Mouse (Mus musculus) thymus, adult 2 months (tissue): ENCODE measurements around the gene Mri1. TPM values are rescaled to one million over a fixed set of nuclear protein-coding genes. Genes with fewer than 3 reads are reported as not detected.
A peak's percentile ranks its signal among the peaks of the same experiment; 100 is the strongest.

ENCODE experiments used
- DNase-seq: peaks from one replicate; pipeline ENCODE4 v3.0.0; 2021
- H3K27ac ChIP-seq: fragments of 200-500 bp; 2 replicates; pipeline ENCODE4 v1.5.1; 2012; ENCODE audit warnings: low read length, control low read depth; ENCODE audit not compliant: control insufficient read depth, insufficient read depth
- H3K27me3 ChIP-seq: fragments of 200-500 bp; 2 replicates; pipeline ENCODE4 v1.6.1; 2012; ENCODE audit warnings: mild to moderate bottlenecking, low read length, moderate library complexity, mixed read lengths; ENCODE audit not compliant: control insufficient read depth, insufficient read depth
- H3K36me3 ChIP-seq: fragments of 200-500 bp; 2 replicates; pipeline ENCODE4 v1.6.1; 2012; ENCODE audit warnings: mild to moderate bottlenecking, low read length, moderate library complexity; ENCODE audit not compliant: control insufficient read depth, insufficient read depth
- H3K4me1 ChIP-seq: fragments of 200-500 bp; replicated peaks from 2 replicates; pipeline ENCODE4 v1.6.1; 2012; ENCODE audit warnings: low read length; ENCODE audit not compliant: control insufficient read depth, insufficient read depth
- H3K4me3 ChIP-seq: fragments of 200-500 bp; 2 replicates; pipeline ENCODE4 v1.5.1; 2012; ENCODE audit warnings: mild to moderate bottlenecking, low read length, control low read depth, moderate library complexity; ENCODE audit not compliant: control insufficient read depth, insufficient read depth
- CTCF ChIP-seq: fragments of 200-500 bp; IDR thresholded peaks from 2 replicates; pipeline ENCODE4 v1.5.1; 2012; ENCODE audit warnings: mild to moderate bottlenecking, control low read depth, low read length, moderate library complexity, borderline replicate concordance; ENCODE audit not compliant: control insufficient read depth, poor library complexity, insufficient read depth; ENCODE audit errors: extremely low read depth
- POLR2A ChIP-seq: fragments of 200-500 bp; IDR thresholded peaks from 2 replicates; pipeline ENCODE4 v1.6.1; 2012; ENCODE audit warnings: mild to moderate bottlenecking, low read length, control low read depth, moderate library complexity; ENCODE audit not compliant: control insufficient read depth, poor library complexity, insufficient read depth; ENCODE audit errors: extremely low read depth
- WGBS: fragments of 180-500 bp; shearing (Covaris S2); methylation state at CpG from one replicate; pipeline ENCODE4 v1.1.7; 2018; 5-methylcytosine and 5-hydroxymethylcytosine counted together
- polyA plus RNA-seq: library from polyadenylated mRNA; depleted of rRNA; stranded (reverse); fragments of >200 nt; gene quantifications from 2 replicates; pipeline ENCODE4 v1.2.3, GENCODE M21; 2012

Mri1 gene
- polyA plus RNA-seq, 1 experiment, result 89.6 TPM

DNA sequence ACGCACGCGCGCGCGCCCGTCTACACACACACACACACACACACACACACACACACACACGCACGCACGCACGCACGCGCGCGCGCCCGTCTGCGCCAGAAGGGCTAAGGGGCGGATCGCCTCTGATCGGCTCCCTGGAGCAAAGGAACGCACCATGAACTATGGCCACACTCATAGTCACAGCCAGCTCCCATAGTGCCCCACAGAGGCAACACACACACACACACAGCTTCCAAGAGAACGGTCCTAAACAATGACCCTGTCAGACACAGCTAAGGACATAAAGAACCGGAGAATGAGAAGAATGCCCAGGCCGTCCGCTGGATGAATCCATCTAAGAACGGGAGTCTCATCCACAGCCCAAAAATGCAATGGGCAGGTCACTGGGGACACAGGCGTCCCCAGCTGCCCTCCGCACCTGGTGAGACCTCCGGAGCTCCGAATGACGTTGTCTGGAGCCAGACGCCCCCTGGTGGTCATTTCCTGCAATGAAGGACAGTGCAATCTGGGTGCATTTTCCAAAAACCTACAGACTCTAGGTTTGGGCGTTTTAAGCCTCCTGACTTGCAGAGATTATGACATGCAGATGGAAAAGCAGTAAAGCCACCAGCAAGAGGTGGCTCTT lies 46.8 kb downstream of the Mri1 start:
- H3K27me3 ChIP-seq, result no peaks in the 10 kb centered on the region
- H3K27ac ChIP-seq, result no peak overlapping the region
- peak; percentile 88 for DNase-seq
- peaks cover 33% of the 10 kb centered on the region for H3K4me1 ChIP-seq
- peaks cover 28% of the 10 kb centered on the region for H3K36me3 ChIP-seq
- WGBS, result 63% methylated on average over 34 of the region's 34 CpGs
- H3K4me3 ChIP-seq, result no peak overlapping the region
- TF ChIP-seq CTCF (peak; percentile 95), POLR2A (no peak)

DNA sequence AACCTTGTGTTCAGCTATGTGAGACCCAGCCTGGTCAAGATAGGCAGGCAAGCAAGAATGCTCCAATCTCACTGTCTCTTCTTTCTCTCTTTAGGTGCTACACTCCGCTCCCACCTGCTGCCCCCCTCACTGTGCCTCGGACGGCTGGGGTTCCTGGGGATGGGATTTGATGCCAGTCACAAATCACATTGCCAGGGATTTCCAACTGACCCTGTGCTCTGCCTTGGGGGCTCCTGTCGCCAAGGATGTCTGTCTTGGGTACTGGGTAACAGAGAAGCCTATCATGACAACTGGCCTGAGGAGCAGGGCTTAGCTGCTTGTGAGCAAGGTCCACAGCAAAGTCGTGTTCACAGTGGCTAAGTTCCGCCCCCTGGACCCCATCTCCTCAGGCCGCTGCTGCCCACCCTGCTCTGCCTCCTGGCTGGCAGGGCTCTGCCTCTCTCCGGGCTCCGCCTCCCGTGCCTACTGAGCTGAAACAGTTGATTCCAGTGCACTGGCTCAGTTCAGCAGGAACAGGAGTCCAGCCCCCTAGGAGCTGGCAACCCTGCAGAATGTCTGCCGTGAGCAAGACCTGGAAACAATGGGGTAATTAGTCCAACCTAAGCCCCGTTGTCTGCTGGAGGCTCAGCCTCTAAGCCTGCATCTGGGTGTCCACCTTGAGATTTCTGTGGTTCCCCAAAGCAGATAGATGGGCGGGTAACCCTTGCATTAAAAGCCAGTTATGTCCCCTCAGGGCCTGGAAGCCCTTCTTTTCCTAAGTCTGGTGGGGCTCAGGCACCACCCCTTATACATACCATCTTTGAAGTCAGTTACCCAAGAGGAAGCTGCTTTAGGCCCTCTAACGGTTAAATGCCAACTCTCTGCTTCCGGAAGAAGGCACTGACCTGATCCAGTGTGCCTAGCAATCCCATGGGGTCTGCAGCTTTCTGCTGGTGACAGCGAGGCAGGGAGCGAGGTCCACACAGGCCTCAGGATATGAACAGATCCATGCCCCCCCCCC lies 48.4 kb downstream of the Mri1 start:
- Histone ChIP-seq H3K4me3 (peak overlapping the region; percentile 4), H3K27me3 (no peaks in the 10 kb centered on the region), H3K36me3 (peaks cover 22% of the 10 kb centered on the region), H3K27ac (peak overlapping the region; percentile 91), H3K4me1 (peaks cover 39% of the 10 kb centered on the region)
- 34% methylated on average over 17 of the region's 17 CpGs for WGBS
- DNase-seq, result peak; percentile 52
- TF ChIP-seq POLR2A, result no peak
- no peak for TF ChIP-seq CTCF

DNA sequence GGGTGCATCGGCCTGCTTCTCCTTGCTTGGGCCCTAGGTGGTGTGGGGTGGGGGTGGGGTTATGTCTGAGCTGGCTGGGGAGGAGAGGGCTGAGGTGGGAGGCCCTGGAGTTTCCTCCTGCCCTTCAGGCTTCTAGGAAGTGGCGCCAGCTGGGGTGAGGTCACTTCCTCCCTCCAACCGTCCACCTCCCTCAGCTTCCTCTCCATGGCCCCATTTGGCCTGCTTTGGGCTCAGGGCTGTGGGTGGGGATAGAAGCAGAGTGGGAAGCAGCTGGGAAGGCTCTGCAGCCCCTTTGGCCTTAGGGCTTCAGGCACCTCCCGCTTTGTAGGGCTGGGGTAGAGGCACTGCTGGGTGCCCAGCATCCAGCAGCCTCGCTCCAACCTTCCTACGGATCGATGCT lies 49.3 kb downstream of the Mri1 start:
- WGBS, result 14% methylated on average over 7 of the region's 7 CpGs
- TF ChIP-seq POLR2A (peak; percentile 42; the same call in 1 of the 2 replicates), CTCF (no peak)
- Histone ChIP-seq H3K27ac (peak overlapping the region; percentile 91), H3K27me3 (no peaks in the 10 kb centered on the region), H3K36me3 (peaks cover 15% of the 10 kb centered on the region; the same call in 1 of the 2 replicates), H3K4me3 (no peak overlapping the region), H3K4me1 (peaks cover 45% of the 10 kb centered on the region)
- DNase-seq, result peak; percentile 66

DNA sequence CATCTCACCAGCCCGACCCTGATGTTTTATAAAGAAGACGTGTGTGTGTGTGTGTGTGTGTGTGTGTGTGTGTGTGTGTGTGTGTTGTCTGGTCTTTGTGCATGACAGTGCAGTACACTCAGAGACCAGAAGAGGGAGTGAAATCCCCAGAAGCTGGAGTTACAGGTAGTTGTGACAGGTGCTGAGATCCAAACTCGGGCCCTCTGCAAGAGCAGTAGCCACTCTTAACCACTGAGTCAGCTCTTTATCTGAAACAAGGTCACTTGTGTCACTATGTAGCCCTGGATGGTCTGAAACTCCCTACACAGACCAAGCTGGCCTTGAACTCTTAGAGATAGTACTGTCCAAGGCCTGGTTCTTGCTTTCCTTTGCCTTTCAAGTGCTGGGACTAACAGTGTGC lies 50.5 kb downstream of the Mri1 start:
- peaks cover 6% of the 10 kb centered on the region; the same call in 1 of the 2 replicates for H3K36me3 ChIP-seq
- H3K27me3 ChIP-seq, result no peaks in the 10 kb centered on the region
- H3K4me3 ChIP-seq, result no peak overlapping the region
- no peak overlapping the region for H3K27ac ChIP-seq
- 98% methylated on average over 3 of the region's 3 CpGs for WGBS
- no peak for DNase-seq
- H3K4me1 ChIP-seq, result peaks cover 55% of the 10 kb centered on the region
- TF ChIP-seq POLR2A (no peak), CTCF (no peak)

DNA sequence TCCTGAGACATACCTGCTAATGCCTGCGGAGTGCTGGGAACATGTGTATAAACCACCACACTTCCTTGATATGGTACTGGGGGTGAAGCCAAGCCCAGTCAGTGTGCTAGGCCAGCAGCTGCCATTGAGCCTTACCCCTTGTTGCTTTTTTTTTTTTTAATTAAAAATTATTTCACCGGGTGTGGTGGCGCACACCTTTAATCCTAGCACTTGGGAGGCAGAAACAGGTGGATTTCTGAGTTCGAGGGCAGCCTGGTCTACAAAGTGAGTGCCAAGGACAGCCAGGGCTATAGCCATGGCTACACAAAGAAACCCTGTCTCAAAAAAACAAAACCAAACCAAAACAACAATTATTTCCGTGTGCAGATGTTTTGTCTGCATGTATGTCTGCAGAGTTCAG lies 52.1 kb downstream of the Mri1 start:
- DNase-seq, result no peak
- WGBS, result 96% methylated on average over 5 of the region's 5 CpGs
- TF ChIP-seq CTCF (no peak), POLR2A (no peak)
- Histone ChIP-seq H3K4me3 (no peak overlapping the region), H3K36me3 (no peaks in the 10 kb centered on the region), H3K27me3 (no peaks in the 10 kb centered on the region), H3K4me1 (peaks cover 65% of the 10 kb centered on the region), H3K27ac (no peak overlapping the region)

DNA sequence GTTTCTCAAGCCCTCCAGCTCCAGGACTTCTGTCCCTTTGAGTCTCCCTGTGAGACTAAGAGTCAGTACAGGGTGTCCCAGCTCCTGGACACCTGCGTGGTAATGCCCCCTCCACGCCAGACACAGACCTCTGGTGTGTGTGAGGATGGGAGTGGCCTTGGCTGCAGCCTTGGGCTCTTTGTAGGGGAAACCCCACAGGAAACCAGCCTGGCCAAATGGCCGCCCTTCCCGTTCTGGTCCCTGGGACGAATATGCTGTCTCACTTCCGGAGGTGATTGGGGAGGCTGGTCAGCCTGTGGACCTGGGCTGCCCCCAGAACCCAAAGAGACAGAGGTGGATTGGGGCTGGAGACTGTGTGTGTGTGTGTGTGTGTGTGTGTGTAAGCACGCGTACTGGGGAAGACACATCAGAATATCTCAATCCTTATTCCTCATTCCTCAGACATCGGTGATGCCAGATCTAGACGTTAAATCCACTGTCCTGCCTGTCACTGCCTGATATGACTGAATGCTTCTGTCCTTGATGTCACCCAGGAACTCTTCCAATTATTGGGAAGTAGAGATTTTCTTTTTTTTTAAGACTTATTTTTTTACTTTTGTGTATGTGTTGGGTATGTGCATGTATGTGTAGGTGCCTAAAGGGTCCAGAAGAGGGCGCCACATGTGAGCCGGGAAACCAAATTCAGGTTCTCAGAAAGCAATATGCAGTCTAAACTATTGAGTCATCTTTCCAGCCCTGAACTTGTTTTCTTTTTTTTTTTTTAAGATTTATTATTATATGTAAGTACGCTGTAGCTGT lies 53.0 kb downstream of the Mri1 start:
- no peak for TF ChIP-seq POLR2A
- DNase-seq, result peak; percentile 33

More for the DNA sequence above, 53.0 kb downstream of the Mri1 start:
- H3K4me3 ChIP-seq, result peak overlapping the region; percentile 46
- no peaks in the 10 kb centered on the region for H3K27me3 ChIP-seq
- H3K4me1 ChIP-seq, result peaks cover 65% of the 10 kb centered on the region
- peak overlapping the region; percentile 73 for H3K27ac ChIP-seq
- 34% methylated on average over 13 of the region's 13 CpGs for WGBS
- no peaks in the 10 kb centered on the region for H3K36me3 ChIP-seq
